Mouse (Mus musculus): ENCODE results near the gene Pofut2. TPM values are rescaled to one million over a fixed set of nuclear protein-coding genes. Genes with fewer than 3 reads are reported as not detected.
"Not testable (repeated sequence)": the region's sequence is repeated elsewhere in the genome, so short reads cannot be mapped to it uniquely, and the experiment has no call there.

The Pofut2 gene
- polyA plus RNA-seq, 1 experiment from 2014 or later, result 84.2 TPM

- 60% methylated on average over 11 of the region's 11 CpGs for WGBS
- ATAC-seq, result no peak
- Histone ChIP-seq H3K27ac (ENCODE audit: low read length) (no peak overlapping the region), H3K36me3 (ENCODE audit: insufficient read depth, low read length) (peaks cover 9% of the 10 kb centered on the region), H3K4me1 (ENCODE audit: insufficient read depth, low read depth, low read length) (no peaks in the 10 kb centered on the region), H3K9me3 (ENCODE audit: low read length) (no peaks in the 10 kb centered on the region), H3K9ac (replicated peaks; ENCODE audit: low read depth) (no peak overlapping the region), H3K4me2 (replicated peaks; ENCODE audit: low read depth, low read length) (no peak overlapping the region), H3K4me3 (ENCODE audit: low read depth, low read length) (no peak overlapping the region), H3K27me3 (replicated peaks; ENCODE audit: insufficient read depth, low read length) (no peaks in the 10 kb centered on the region)
- no peak for DNase-seq (ENCODE audit: low spot score)
- TF ChIP-seq CTCF (IDR thresholded peaks at IDR 0.05) (no peak), EP300 (IDR thresholded peaks at IDR 0.05) (no peak)
Measured at GRCm38 (mm10) chr10:77272980-77273730, 14.1 kb downstream of the Pofut2 start.

GRCm38 (mm10) chr10:77273798-77274197 is 14.8 kb downstream of the Pofut2 start:
- ATAC-seq (no peak), DNase-seq (ENCODE audit: low spot score) (no peak)
- H3K4me2 ChIP-seq (replicated peaks; ENCODE audit: low read depth, low read length), result no peak overlapping the region
- no peak overlapping the region for H3K27ac ChIP-seq (ENCODE audit: low read length)
- no peak overlapping the region for H3K9ac ChIP-seq (replicated peaks; ENCODE audit: low read depth)
- H3K4me3 ChIP-seq (ENCODE audit: low read depth, low read length), result no peak overlapping the region
- TF ChIP-seq CTCF (IDR thresholded peaks at IDR 0.05) (no peak), EP300 (IDR thresholded peaks at IDR 0.05) (no peak)
- no peaks in the 10 kb centered on the region for H3K9me3 ChIP-seq (ENCODE audit: low read length)
- peaks cover 8% of the 10 kb centered on the region; the same call in 1 of the 2 replicates for H3K36me3 ChIP-seq (ENCODE audit: insufficient read depth, low read length)
- no peaks in the 10 kb centered on the region for H3K4me1 ChIP-seq (ENCODE audit: insufficient read depth, low read depth, low read length)
- no peaks in the 10 kb centered on the region for H3K27me3 ChIP-seq (replicated peaks; ENCODE audit: insufficient read depth, low read length)

GRCm38 (mm10) chr10:77282085-77282484 is 23.1 kb downstream of the Pofut2 start:
- ATAC-seq; H3K4me3 ChIP-seq (ENCODE audit: low read depth, low read length); H3K27ac ChIP-seq (ENCODE audit: low read length); H3K9ac ChIP-seq (replicated peaks; ENCODE audit: low read depth); H3K9me3 ChIP-seq (ENCODE audit: low read length); H3K36me3 ChIP-seq (ENCODE audit: insufficient read depth, low read length); H3K27me3 ChIP-seq (replicated peaks; ENCODE audit: insufficient read depth, low read length); DNase-seq (ENCODE audit: low spot score); H3K4me1 ChIP-seq (ENCODE audit: insufficient read depth, low read depth, low read length); H3K4me2 ChIP-seq (replicated peaks; ENCODE audit: low read depth, low read length): not testable (repeated sequence)
- 63% methylated on average over 1 of the region's 1 CpGs for WGBS
- TF ChIP-seq CTCF (IDR thresholded peaks at IDR 0.05), result peak; percentile 23

DNA sequence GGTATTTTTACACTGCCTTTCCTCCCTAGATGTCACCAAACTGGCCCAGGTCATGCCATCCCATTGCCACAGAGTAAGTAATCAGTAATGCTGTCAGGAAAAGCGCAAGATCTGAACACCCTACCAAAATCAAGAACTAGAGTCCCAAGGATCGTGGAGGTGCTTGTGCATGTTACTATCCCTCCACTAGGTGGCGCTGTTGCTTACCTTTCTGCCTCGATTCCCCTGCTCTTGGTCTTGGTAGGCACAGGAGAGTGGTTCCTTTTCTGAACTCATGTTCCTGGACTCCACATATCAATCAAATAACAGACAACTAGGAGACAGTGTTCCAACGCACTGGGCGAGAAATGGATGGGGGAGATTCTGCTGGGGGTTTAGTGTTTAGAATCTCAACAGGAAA is 23.8 kb downstream of the Pofut2 start:
- peak; percentile 98 for TF ChIP-seq CTCF (IDR thresholded peaks at IDR 0.05)
- TF ChIP-seq EP300 (IDR thresholded peaks at IDR 0.05), result no peak
- no peak overlapping the region for H3K9ac ChIP-seq (replicated peaks; ENCODE audit: low read depth)
- WGBS, result 17% methylated on average over 6 of the region's 6 CpGs
- H3K9me3 ChIP-seq (ENCODE audit: low read length), result no peaks in the 10 kb centered on the region
- no peak overlapping the region for H3K27ac ChIP-seq (ENCODE audit: low read length)
- H3K4me2 ChIP-seq (replicated peaks; ENCODE audit: low read depth, low read length), result no peak overlapping the region
- no peaks in the 10 kb centered on the region for H3K36me3 ChIP-seq (ENCODE audit: insufficient read depth, low read length)
- peaks cover 5% of the 10 kb centered on the region; the same call in 1 of the 2 replicates for H3K4me1 ChIP-seq (ENCODE audit: insufficient read depth, low read depth, low read length)
- ATAC-seq (peak; percentile 63; the same call in 1 of the 2 replicates), DNase-seq (ENCODE audit: low spot score) (peak; percentile 84)
- H3K4me3 ChIP-seq (ENCODE audit: low read depth, low read length), result no peak overlapping the region
- H3K27me3 ChIP-seq (replicated peaks; ENCODE audit: insufficient read depth, low read length), result no peaks in the 10 kb centered on the region

- peak; percentile 23; the same call in 1 of the 2 replicates for ATAC-seq
- no peak overlapping the region for H3K27ac ChIP-seq (ENCODE audit: low read length)
Measured at GRCm38 (mm10) chr10:77284832-77285231, 25.8 kb downstream of the Pofut2 start.

GRCm38 (mm10) chr10:77287626-77288025 is 28.6 kb downstream of the Pofut2 start:
- no peak for ATAC-seq
- 66% methylated on average over 8 of the region's 8 CpGs for WGBS
- no peak for DNase-seq (ENCODE audit: low spot score)
- H3K4me3 ChIP-seq (ENCODE audit: low read depth, low read length), result no peak overlapping the region
- peaks cover 5% of the 10 kb centered on the region; the same call in 1 of the 2 replicates for H3K4me1 ChIP-seq (ENCODE audit: insufficient read depth, low read depth, low read length)
- no peaks in the 10 kb centered on the region for H3K9me3 ChIP-seq (ENCODE audit: low read length)
- no peaks in the 10 kb centered on the region for H3K36me3 ChIP-seq (ENCODE audit: insufficient read depth, low read length)
- TF ChIP-seq EP300 (IDR thresholded peaks at IDR 0.05) (no peak), CTCF (IDR thresholded peaks at IDR 0.05) (no peak)
- no peak overlapping the region for H3K9ac ChIP-seq (replicated peaks; ENCODE audit: low read depth)
- no peak overlapping the region for H3K27ac ChIP-seq (ENCODE audit: low read length)
- H3K27me3 ChIP-seq (replicated peaks; ENCODE audit: insufficient read depth, low read length), result no peaks in the 10 kb centered on the region
- no peak overlapping the region for H3K4me2 ChIP-seq (replicated peaks; ENCODE audit: low read depth, low read length)

More at GRCm38 (mm10) chr10:77284832-77285231, 25.8 kb downstream of the Pofut2 start:
- Histone ChIP-seq H3K27me3 (replicated peaks; ENCODE audit: insufficient read depth, low read length) (no peaks in the 10 kb centered on the region), H3K9ac (replicated peaks; ENCODE audit: low read depth) (no peak overlapping the region), H3K4me1 (ENCODE audit: insufficient read depth, low read depth, low read length) (peaks cover 5% of the 10 kb centered on the region; the same call in 1 of the 2 replicates), H3K36me3 (ENCODE audit: insufficient read depth, low read length) (no peaks in the 10 kb centered on the region), H3K4me2 (replicated peaks; ENCODE audit: low read depth, low read length) (no peak overlapping the region), H3K9me3 (ENCODE audit: low read length) (no peaks in the 10 kb centered on the region), H3K4me3 (ENCODE audit: low read depth, low read length) (no peak overlapping the region)
- 44% methylated on average over 6 of the region's 6 CpGs for WGBS
- DNase-seq (ENCODE audit: low spot score), result peak; percentile 43
- TF ChIP-seq EP300 (IDR thresholded peaks at IDR 0.05) (no peak), CTCF (IDR thresholded peaks at IDR 0.05) (no peak)
